Mouse (Mus musculus) myocyte (in vitro differentiated cells): ENCODE data around the gene Cbl. TPM values are rescaled to one million over a fixed set of nuclear protein-coding genes. Genes with fewer than 3 reads are reported as not detected.
A peak's percentile ranks its signal among the peaks of the same experiment; 100 is the strongest.

Experiments
- H3K27me3 ChIP-seq: one replicate; pipeline ENCODE4 v1.6.1; 2011; ENCODE audit not compliant: control insufficient read depth, insufficient read depth, insufficient read length
- H3K36me3 ChIP-seq: one replicate; pipeline ENCODE4 v1.6.1; 2011; ENCODE audit not compliant: control insufficient read depth, insufficient read depth
- H3K4me2 ChIP-seq: one replicate; pipeline ENCODE4 v1.6.1; 2011; ENCODE audit warnings: low read depth, control low read depth
- H3K4me3 ChIP-seq: one replicate; pipeline ENCODE4 v1.5.1; 2011; ENCODE audit warnings: mild to moderate bottlenecking, control low read depth, moderate library complexity
- H3K79me2 ChIP-seq: one replicate; pipeline ENCODE4 v1.6.1; 2011; ENCODE audit not compliant: control insufficient read depth, insufficient read depth
- H3ac ChIP-seq: one replicate; pipeline ENCODE4 v1.6.1; 2011; ENCODE audit not compliant: control insufficient read depth, insufficient read length
- CEBPB ChIP-seq: IDR thresholded peaks from 2 replicates; pipeline ENCODE4 v1.6.1; 2011; ENCODE audit warnings: mild to moderate bottlenecking, moderate library complexity; ENCODE audit not compliant: poor library complexity, insufficient read depth, severe bottlenecking
- E2F4 ChIP-seq: IDR thresholded peaks from one replicate; pipeline ENCODE4 v1.6.1; 2011; ENCODE audit warnings: mild to moderate bottlenecking, control low read depth, moderate library complexity; ENCODE audit not compliant: insufficient read depth
- MAX ChIP-seq: IDR thresholded peaks from one replicate; pipeline ENCODE4 v1.6.1; 2011; ENCODE audit warnings: low read depth, mild to moderate bottlenecking, control low read depth
- MYOD1 ChIP-seq, 3 experiments: IDR thresholded peaks; one replicate each; pipeline ENCODE4 v1.6.1; 2011; ENCODE audit warnings: control low read depth in 2 of 3, low read depth in 2 of 3, mild to moderate bottlenecking in 2 of 3, moderate library complexity in 1 of 3; ENCODE audit not compliant: insufficient read length in 2 of 3, control insufficient read depth in 1 of 3
- MYOG ChIP-seq, 3 experiments: IDR thresholded peaks; one replicate each; pipeline ENCODE4 v1.6.1; 2011; ENCODE audit warnings: control low read depth in 2 of 3, low read depth in 2 of 3, mild to moderate bottlenecking in 2 of 3; ENCODE audit not compliant: insufficient read length in 2 of 3, control insufficient read depth in 1 of 3, insufficient read depth in 1 of 3
- POLR2A ChIP-seq: IDR thresholded peaks from one replicate; pipeline ENCODE4 v1.6.1; 2011; ENCODE audit warnings: low read depth, mild to moderate bottlenecking, control low read depth, moderate library complexity; ENCODE audit not compliant: insufficient read length
- POLR2AphosphoS2 ChIP-seq: IDR thresholded peaks from one replicate; pipeline ENCODE4 v1.6.1; 2011; ENCODE audit warnings: low read depth, control low read depth; ENCODE audit not compliant: insufficient read length
- REST ChIP-seq: IDR thresholded peaks from one replicate; pipeline ENCODE4 v1.6.1; 2011; ENCODE audit warnings: mild to moderate bottlenecking, control low read depth, moderate library complexity; ENCODE audit not compliant: insufficient read depth, insufficient read length
- SRF ChIP-seq: IDR thresholded peaks from one replicate; pipeline ENCODE4 v1.6.1; 2011; ENCODE audit warnings: low read depth; ENCODE audit not compliant: control insufficient read depth, insufficient read length
- TCF12 ChIP-seq: IDR thresholded peaks from one replicate; pipeline ENCODE4 v1.6.1; 2011; ENCODE audit warnings: mild to moderate bottlenecking, control low read depth; ENCODE audit not compliant: poor library complexity, insufficient read depth, severe bottlenecking
- TCF3 ChIP-seq: IDR thresholded peaks from one replicate; pipeline ENCODE4 v1.6.1; 2011; ENCODE audit warnings: low read depth, control low read depth; ENCODE audit not compliant: insufficient read length
- USF1 ChIP-seq: IDR thresholded peaks from one replicate; pipeline ENCODE4 v1.6.1; 2011; ENCODE audit warnings: low read depth, mild to moderate bottlenecking, control low read depth, moderate library complexity
- polyA plus RNA-seq: library from polyadenylated mRNA; unstranded; fragments of >200 nt; fragmentation: generic; extraction: Trizol; gene quantifications from one replicate; pipeline ENCODE4 v1.2.1, GENCODE M21; 2012; ENCODE audit warnings: missing spikeins

Gene Cbl
- polyA plus RNA-seq, 1 experiment, result 4.5 TPM

- no peak overlapping the region for H3ac ChIP-seq
- H3K4me2 ChIP-seq, result peak overlapping the region; percentile 78
- no peak overlapping the region for H3K4me3 ChIP-seq
- no peaks in the 10 kb centered on the region for H3K36me3 ChIP-seq
- no peaks in the 10 kb centered on the region for H3K79me2 ChIP-seq
- TF ChIP-seq REST, result no peak
- no peak for TF ChIP-seq E2F4
- TF ChIP-seq TCF3, result no peak
- TF ChIP-seq POLR2AphosphoS2, result no peak
- no peak for TF ChIP-seq MYOG (IDR thresholded peaks at IDR 0.05; ENCODE audit: control insufficient read depth in 1 of 3, insufficient read depth in 1 of 3, insufficient read length in 2 of 3, low read depth in 2 of 3)
- TF ChIP-seq TCF12, result no peak
- TF ChIP-seq MYOD1 (IDR thresholded peaks at IDR 0.05; ENCODE audit: control insufficient read depth in 1 of 3, insufficient read length in 2 of 3, low read depth in 2 of 3), result no peak
- no peak for TF ChIP-seq USF1
- no peak for TF ChIP-seq MAX
- no peak for TF ChIP-seq CEBPB
- no peak for TF ChIP-seq POLR2A
- no peak for TF ChIP-seq SRF
- no peaks in the 10 kb centered on the region for H3K27me3 ChIP-seq
Measured at GRCm38 (mm10) chr9:44126746-44127145, 107.1 kb downstream of the Cbl start.

GRCm38 (mm10) chr9:44125546-44126428, 108.1 kb downstream of the Cbl start:
- H3K27me3 ChIP-seq, result no peaks in the 10 kb centered on the region
- H3K4me2 ChIP-seq, result peak overlapping the region; percentile 78
- no peaks in the 10 kb centered on the region for H3K79me2 ChIP-seq
- no peak overlapping the region for H3ac ChIP-seq
- H3K36me3 ChIP-seq, result no peaks in the 10 kb centered on the region
- TF ChIP-seq E2F4, result no peak
- TF ChIP-seq USF1, result no peak
- TF ChIP-seq TCF12, result no peak
- TF ChIP-seq MYOG (IDR thresholded peaks at IDR 0.05; ENCODE audit: control insufficient read depth in 1 of 3, insufficient read depth in 1 of 3, insufficient read length in 2 of 3, low read depth in 2 of 3), result peak in 2 of 3 experiments; percentile 39 to 63
- TF ChIP-seq POLR2AphosphoS2, result no peak
- TF ChIP-seq MYOD1 (IDR thresholded peaks at IDR 0.05; ENCODE audit: control insufficient read depth in 1 of 3, insufficient read length in 2 of 3, low read depth in 2 of 3), result peak in 2 of 3 experiments; percentile 12 to 42
- no peak for TF ChIP-seq REST
- no peak for TF ChIP-seq SRF
- no peak for TF ChIP-seq MAX
- no peak for TF ChIP-seq TCF3
- no peak for TF ChIP-seq POLR2A
- TF ChIP-seq CEBPB, result no peak
- H3K4me3 ChIP-seq, result no peak overlapping the region

DNA sequence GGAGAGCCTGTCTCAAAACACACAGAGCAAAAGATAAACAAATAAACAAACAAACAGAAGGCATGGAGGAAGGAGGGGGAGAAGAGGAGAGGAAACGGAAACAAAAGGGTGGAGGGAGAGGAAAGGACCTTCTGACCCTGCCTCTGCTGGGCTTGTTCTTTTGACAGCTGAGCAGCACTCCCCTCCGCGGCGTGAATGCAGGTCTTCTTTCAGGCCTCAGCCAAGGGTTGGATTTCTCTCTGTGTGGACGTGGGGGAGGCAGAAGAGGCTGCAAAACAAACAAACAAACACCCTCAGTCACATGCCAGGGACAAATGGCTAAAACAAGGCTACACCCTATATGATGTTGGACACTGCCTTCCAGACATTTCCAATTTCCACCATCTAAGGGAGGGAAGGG, 108.8 kb downstream of the Cbl start:
- Histone ChIP-seq H3K36me3 (no peaks in the 10 kb centered on the region), H3K4me2 (no peak overlapping the region), H3ac (no peak overlapping the region), H3K79me2 (no peaks in the 10 kb centered on the region), H3K27me3 (no peaks in the 10 kb centered on the region), H3K4me3 (no peak overlapping the region)
- no peak for TF ChIP-seq TCF3
- no peak for TF ChIP-seq REST
- TF ChIP-seq MAX, result no peak
- TF ChIP-seq USF1, result no peak
- TF ChIP-seq POLR2A, result no peak
- no peak for TF ChIP-seq E2F4
- TF ChIP-seq SRF, result no peak

DNA sequence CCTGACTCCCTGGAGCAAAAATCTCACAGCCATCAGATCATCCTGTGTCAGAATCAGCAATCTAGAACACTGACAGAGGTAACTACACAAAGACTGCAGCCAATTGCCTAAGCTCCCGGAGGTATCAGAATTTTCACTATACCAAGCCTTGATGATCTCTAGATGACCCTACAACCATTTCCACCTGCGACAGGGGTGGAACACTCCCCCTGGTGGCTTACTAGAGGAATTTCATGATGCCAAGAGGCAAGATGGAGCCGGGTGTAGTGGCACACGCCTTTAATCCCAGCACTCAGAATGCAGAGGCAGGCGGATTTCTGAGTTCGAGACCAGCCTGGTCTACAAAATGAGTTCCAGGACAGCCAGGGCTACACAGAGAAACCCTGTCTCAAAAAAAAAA, 109.5 kb downstream of the Cbl start:
- Histone ChIP-seq H3K27me3 (no peaks in the 10 kb centered on the region), H3K79me2 (no peaks in the 10 kb centered on the region), H3K4me2 (no peak overlapping the region), H3K4me3 (no peak overlapping the region), H3ac (no peak overlapping the region), H3K36me3 (no peaks in the 10 kb centered on the region)
- TF ChIP-seq USF1, result no peak

DNA sequence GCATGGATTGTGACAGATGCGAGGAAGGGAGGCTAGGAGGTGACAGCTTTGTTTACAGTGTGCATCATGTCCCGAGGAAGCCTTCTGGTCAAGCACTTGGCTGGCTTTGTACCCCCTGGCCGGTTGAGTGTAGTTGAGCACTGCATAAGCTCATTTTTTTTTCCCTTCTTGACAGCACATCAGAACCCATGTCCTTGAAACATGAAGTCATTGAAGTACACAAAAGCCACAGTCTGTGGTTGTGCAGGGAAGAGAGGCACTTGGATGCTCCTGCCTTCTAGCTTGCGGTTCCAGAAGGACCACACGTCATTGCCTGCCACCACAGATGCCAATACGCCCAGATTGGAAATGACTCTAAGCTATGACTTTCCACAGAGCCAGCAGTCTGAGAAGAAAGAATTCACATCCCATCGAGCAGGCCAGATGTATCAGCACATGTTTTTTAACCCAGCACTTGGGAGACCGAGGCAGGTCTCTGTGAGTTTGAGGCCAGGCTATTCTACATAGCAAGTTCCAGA, 113.8 kb downstream of the Cbl start:
- no peak overlapping the region for H3ac ChIP-seq
- no peak overlapping the region for H3K4me2 ChIP-seq
- H3K79me2 ChIP-seq, result no peaks in the 10 kb centered on the region
- no peak overlapping the region for H3K4me3 ChIP-seq
- H3K36me3 ChIP-seq, result no peaks in the 10 kb centered on the region
- no peaks in the 10 kb centered on the region for H3K27me3 ChIP-seq
- TF ChIP-seq SRF (no peak), MYOD1 (IDR thresholded peaks at IDR 0.05; ENCODE audit: control insufficient read depth in 1 of 3, insufficient read length in 2 of 3, low read depth in 2 of 3) (no peak), REST (no peak), E2F4 (no peak), TCF12 (no peak), POLR2A (no peak), CEBPB (no peak), POLR2AphosphoS2 (no peak), MAX (no peak), TCF3 (no peak), MYOG (IDR thresholded peaks at IDR 0.05; ENCODE audit: control insufficient read depth in 1 of 3, insufficient read depth in 1 of 3, insufficient read length in 2 of 3, low read depth in 2 of 3) (no peak), USF1 (no peak)
